Mouse (Mus musculus) forebrain, embryonic 10.5 days (tissue): ENCODE measurements at regions not wholly inside any gene's neighbourhood (a gene's known extent, or its start where the extent isn't known, plus 50 kb on each side); places are given as distances from the start of the nearest gene placed in this dataset.

ENCODE experiments used
- DNase-seq: peaks from one replicate; pipeline ENCODE4 v3.0.0-alpha.2; 2017; ENCODE audit warnings: low spot score; ENCODE audit errors: extremely low spot score
- H3K27ac ChIP-seq: fragments of 300-500 bp; sonication (generic); 2 replicates; pipeline ENCODE4 v1.5.1; 2016; ENCODE audit warnings: mild to moderate bottlenecking
- H3K27me3 ChIP-seq: fragments of 300-500 bp; sonication (generic); 2 replicates; pipeline ENCODE4 v1.6.1; 2016; ENCODE audit warnings: mild to moderate bottlenecking; ENCODE audit not compliant: poor library complexity, severe bottlenecking
- H3K36me3 ChIP-seq: fragments of 300-500 bp; sonication (generic); replicated peaks from 2 replicates; pipeline ENCODE4 v1.6.1; 2016; ENCODE audit warnings: mild to moderate bottlenecking, moderate library complexity
- H3K4me1 ChIP-seq: fragments of 300-500 bp; sonication (generic); 2 replicates; pipeline ENCODE4 v1.6.1; 2016
- H3K4me3 ChIP-seq: fragments of 300-500 bp; sonication (generic); 2 replicates; pipeline ENCODE4 v1.5.1; 2016; ENCODE audit warnings: mild to moderate bottlenecking, moderate library complexity
- H3K9me3 ChIP-seq: fragments of 300-500 bp; sonication (generic); 2 replicates; pipeline ENCODE4 v1.6.1; 2016; ENCODE audit warnings: mild to moderate bottlenecking, moderate library complexity
- WGBS: fragments of 180-500 bp; shearing (Covaris S2); methylation state at CpG from one replicate; pipeline ENCODE4 v1.1.7; 2016; 5-methylcytosine and 5-hydroxymethylcytosine counted together

DNA sequence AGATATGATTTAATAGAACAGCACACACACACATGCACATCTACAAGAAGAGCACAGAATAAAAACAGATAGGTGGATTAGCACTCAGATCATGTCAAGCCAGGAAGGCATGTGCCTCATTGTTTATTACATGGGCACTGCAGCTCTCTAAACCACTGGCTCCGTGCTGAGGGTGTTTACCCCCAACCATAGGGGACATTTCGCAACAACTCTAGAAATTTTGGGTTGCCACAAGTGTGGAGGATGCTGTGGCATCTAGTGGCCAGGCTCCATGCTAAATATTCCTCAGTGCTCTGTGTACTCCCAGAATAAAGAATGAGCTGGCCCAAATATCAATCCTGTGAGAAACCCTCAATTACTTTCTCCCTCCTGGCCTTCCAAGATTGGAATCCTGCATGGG is 85.8 kb upstream of the Cadm1 start:
- no peaks in the 10 kb centered on the region for H3K36me3 ChIP-seq
- no peak overlapping the region for H3K27ac ChIP-seq
- 86% methylated on average over 2 of the region's 2 CpGs for WGBS
- H3K4me1 ChIP-seq: peaks cover 24% of the 10 kb centered on the region
- H3K4me3 ChIP-seq: no peak overlapping the region
- peaks cover 40% of the 10 kb centered on the region for H3K27me3 ChIP-seq
- no peaks in the 10 kb centered on the region for H3K9me3 ChIP-seq
- no peak for DNase-seq

DNA sequence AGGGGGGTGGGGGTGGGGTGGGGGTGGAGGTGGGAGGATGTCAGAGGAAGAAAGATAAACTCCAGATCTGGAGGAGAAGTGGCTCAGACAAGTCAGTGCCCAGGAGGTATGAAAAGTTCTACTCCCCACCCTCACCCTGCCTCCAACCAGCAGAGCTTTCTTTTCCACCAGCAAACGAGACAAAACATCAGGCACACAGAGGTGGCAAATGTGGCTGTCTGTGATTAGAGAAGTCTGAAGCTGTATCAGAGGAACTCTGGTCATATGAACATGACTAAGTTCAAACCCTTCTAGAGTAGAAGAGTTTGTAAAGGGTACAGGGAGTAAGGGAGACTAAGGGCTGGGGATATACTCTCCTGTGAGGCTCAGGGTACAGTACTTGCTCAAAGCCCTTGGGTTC is 85.2 kb upstream of the Cadm1 start:
- Histone ChIP-seq H3K4me3 (no peak overlapping the region), H3K4me1 (peaks cover 19% of the 10 kb centered on the region), H3K27ac (no peak overlapping the region), H3K27me3 (peaks cover 34% of the 10 kb centered on the region), H3K9me3 (no peaks in the 10 kb centered on the region), H3K36me3 (no peaks in the 10 kb centered on the region)
- DNase-seq: no peak
- 37% methylated on average over 1 of the region's 1 CpGs for WGBS

DNA sequence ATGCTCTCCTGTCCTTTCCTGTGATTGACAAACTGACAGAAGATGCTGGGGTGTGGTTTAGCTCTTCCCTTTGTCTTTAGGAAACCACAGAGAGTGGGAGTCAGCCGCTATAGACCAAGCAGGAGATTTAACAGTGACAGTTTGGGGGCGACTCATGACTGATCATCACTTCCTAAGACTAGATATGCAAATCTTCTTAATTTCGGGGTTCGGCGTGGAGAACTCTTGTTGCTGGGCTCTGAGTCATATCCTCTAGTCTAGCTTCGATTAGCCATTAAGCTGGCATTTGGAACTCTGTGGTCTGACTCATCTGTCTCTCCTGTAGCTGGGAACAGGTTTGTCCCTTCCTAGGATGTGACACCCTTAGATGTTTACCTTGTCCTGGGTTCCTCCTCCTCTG is 84.6 kb upstream of the Cadm1 start:
- WGBS: 76% methylated on average over 6 of the region's 6 CpGs
- no peaks in the 10 kb centered on the region for H3K36me3 ChIP-seq
- H3K4me1 ChIP-seq: peaks cover 13% of the 10 kb centered on the region
- DNase-seq: no peak
- H3K27me3 ChIP-seq: peaks cover 28% of the 10 kb centered on the region
- no peaks in the 10 kb centered on the region for H3K9me3 ChIP-seq
- H3K27ac ChIP-seq: no peak overlapping the region
- no peak overlapping the region for H3K4me3 ChIP-seq

DNA sequence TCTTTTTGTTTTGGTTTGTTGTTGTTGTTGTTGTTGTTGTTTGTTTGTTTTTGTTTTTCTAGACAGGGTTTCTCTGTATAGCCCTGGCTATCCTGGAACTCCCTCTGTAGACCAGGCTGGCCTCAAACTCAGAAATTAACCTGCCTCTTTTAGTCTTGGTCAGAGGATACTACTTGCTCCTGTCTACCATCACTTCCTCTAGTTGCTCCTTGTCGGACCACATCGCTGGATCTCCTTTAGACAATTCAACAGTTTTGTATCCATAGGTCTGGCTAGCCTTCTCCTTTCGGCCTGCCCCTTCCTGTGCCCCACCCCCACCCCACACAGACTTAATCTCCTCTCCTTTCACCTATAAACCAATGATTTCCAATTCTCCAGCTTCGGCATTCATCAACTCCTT is 77.2 kb upstream of the Cadm1 start:
- H3K27ac ChIP-seq: no peak overlapping the region
- no peak for DNase-seq
- H3K4me1 ChIP-seq: no peaks in the 10 kb centered on the region
- no peak overlapping the region for H3K4me3 ChIP-seq
- no peaks in the 10 kb centered on the region for H3K9me3 ChIP-seq
- 82% methylated on average over 4 of the region's 4 CpGs for WGBS
- H3K36me3 ChIP-seq: no peaks in the 10 kb centered on the region
- 0 out of 2 replicates have a peak, but pooled peaks cover 2% of the 10 kb centered on the region for H3K27me3 ChIP-seq

DNA sequence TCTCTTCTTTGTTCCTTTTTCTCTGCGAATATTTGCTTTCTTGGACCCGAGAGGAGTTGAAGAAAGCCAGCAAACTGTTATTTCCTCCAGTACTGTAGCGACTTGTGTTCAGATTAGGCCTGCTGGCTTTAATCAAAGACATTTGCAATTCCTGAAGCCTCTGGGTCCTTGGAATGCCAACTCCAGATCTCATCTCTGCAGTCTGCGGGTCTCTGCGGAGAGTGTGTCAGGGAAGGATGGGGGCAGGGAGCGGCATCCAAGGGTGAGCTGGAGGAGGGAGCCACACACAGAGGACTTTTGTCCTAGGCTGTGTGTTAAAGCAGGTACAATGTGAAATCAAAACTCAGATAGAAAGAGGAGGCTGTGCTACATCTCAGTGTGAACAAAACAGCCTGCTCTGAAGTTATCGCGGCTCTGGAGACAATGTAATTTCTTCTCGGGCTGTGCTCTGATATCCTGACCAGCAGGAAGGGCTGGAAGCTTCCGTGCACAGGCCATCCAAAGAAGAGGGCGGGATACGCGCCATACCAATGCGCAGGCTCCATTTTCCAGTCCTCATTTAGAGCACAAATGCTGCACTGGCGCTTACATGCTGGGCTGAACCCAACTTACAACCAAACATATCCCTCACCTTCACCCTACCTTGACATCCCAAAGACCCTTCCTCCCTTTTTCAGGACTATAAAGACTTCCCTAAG is 71.1 kb upstream of the Cadm1 start:
- peaks cover 21% of the 10 kb centered on the region for H3K27me3 ChIP-seq
- H3K4me3 ChIP-seq: no peak overlapping the region
- no peak for DNase-seq
- peak overlapping the region; percentile 53; the same call in 1 of the 2 replicates for H3K27ac ChIP-seq
- no peaks in the 10 kb centered on the region for H3K9me3 ChIP-seq
- peaks cover 12% of the 10 kb centered on the region for H3K4me1 ChIP-seq
- no peaks in the 10 kb centered on the region for H3K36me3 ChIP-seq
- 51% methylated on average over 15 of the region's 15 CpGs for WGBS

DNA sequence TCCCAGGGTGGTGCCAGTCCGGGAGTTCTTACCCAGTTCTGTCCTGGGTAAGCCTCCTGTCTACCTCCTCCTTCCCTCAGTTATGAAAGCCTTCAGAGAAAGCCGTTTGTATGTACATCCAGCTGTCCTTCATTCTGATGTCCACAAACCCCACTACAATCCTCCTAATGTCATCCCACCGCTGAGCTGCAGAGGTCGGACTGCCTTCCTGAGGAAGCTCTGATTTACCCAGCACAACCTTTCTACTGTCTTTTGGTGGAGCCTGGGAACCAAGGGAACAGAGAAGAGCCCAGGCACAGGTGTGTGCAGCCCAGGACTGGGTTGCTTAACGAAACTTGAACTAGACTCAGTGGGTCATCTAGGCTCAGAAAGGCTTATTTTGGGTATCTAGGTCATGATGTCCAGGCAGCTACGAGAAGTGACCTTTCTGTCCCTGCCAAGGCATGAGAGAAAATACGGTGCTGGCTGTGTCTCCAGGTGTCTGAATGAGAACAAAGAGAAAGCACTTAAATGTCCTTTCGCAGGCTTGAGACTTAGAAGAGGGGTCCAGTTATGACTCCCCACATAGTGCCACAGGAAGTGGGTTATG is 70.4 kb upstream of the Cadm1 start:
- no peak overlapping the region for H3K4me3 ChIP-seq
- H3K4me1 ChIP-seq: peaks cover 12% of the 10 kb centered on the region
- H3K27me3 ChIP-seq: peaks cover 21% of the 10 kb centered on the region
- no peaks in the 10 kb centered on the region for H3K36me3 ChIP-seq
- 87% methylated on average over 8 of the region's 8 CpGs for WGBS
- peak overlapping the region; percentile 53; the same call in 1 of the 2 replicates for H3K27ac ChIP-seq
- no peak for DNase-seq
- no peaks in the 10 kb centered on the region for H3K9me3 ChIP-seq

DNA sequence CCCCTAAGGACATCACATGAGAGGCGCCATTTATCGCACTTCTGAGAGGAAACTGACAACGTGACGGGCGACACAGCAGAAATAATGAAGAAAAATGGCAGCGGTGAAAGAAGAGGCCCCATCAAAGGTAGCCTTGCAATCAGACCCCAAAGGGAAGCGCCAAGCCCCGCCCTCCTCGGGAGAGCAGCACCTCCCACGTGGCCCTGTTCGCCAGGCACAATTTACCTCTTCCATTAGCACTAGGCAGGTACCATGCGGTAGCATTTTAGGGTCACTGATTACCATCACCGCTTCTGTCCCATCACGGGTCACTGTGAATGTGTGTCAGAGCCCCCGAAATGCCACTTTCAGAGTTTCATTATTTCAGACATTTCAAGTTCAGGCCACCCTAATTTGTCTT is 69.7 kb upstream of the Cadm1 start:
- H3K4me1 ChIP-seq: peaks cover 12% of the 10 kb centered on the region
- 85% methylated on average over 15 of the region's 15 CpGs for WGBS
- H3K9me3 ChIP-seq: no peaks in the 10 kb centered on the region
- H3K4me3 ChIP-seq: no peak overlapping the region
- peaks cover 21% of the 10 kb centered on the region for H3K27me3 ChIP-seq
- H3K27ac ChIP-seq: no peak overlapping the region
- DNase-seq: no peak
- no peaks in the 10 kb centered on the region for H3K36me3 ChIP-seq

DNA sequence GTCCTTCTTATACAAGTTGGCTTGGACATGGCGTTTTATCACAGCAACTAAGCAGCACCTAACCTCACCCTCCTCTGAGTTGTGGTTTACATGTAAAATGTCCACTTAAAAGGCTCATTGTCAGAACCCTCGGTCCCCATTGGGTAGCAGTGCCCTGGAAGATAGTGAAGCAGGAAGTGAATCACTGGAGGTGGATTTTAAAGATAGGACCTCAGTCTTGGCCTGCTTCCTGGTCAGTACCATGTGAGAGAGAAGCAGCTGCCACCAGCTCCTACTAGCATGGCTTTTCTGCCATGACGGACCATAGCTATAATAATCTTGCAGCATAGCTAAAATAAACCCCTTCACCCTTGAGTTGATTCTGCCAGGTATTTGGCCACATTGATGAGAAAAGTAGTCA is 68.1 kb upstream of the Cadm1 start:
- WGBS: 88% methylated on average over 3 of the region's 3 CpGs
- H3K27me3 ChIP-seq: peaks cover 21% of the 10 kb centered on the region
- no peak overlapping the region for H3K27ac ChIP-seq
- no peaks in the 10 kb centered on the region for H3K36me3 ChIP-seq
- H3K9me3 ChIP-seq: no peaks in the 10 kb centered on the region
- DNase-seq: no peak
- peaks cover 12% of the 10 kb centered on the region for H3K4me1 ChIP-seq
- no peak overlapping the region for H3K4me3 ChIP-seq

DNA sequence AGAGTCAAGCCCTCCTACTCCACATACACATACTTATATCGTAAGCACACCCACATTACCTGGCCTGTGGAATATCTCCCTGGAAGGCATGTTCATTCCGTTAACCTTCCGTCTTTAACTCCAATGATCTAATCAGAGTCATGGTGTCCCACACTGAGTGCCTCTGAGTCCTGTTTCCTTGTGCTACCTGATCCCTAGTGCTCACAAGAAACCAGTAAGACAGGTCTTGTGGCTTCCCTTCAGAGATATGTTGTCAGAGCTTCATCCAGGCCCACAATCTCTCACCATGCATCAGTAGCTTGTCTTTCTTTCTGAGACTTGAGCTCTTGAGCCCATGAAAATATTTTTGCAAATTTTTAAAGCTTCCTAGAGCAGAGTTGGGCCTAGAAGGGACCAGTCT is 63.2 kb upstream of the Cadm1 start:
- no peaks in the 10 kb centered on the region for H3K9me3 ChIP-seq
- no peaks in the 10 kb centered on the region for H3K36me3 ChIP-seq
- no peak for DNase-seq
- H3K27me3 ChIP-seq: no peaks in the 10 kb centered on the region
- 88% methylated on average over 3 of the region's 3 CpGs for WGBS
- H3K4me3 ChIP-seq: no peak overlapping the region
- no peak overlapping the region for H3K27ac ChIP-seq
- H3K4me1 ChIP-seq: peaks cover 8% of the 10 kb centered on the region

DNA sequence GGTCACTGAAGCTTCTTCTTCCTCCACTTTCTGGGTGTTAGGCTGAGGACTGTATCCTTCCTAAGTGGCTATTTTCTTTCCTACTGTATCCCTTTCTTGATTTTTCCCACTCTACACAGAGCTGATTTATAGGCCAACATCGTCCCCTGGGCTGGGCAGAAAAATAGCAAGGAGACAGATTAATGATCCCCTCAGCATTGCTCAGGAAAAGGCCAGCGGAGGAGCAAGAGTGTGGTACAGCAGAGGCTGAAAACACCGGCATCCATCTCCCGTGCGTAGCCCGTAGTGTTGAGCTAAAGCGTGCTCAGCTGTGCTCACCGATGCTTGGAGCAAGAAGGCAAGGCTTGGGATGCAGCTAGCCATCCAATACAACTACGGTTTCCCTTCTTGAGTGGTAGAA is 62.2 kb upstream of the Cadm1 start:
- H3K27ac ChIP-seq: no peak overlapping the region
- 94% methylated on average over 9 of the region's 9 CpGs for WGBS
- no peak for DNase-seq

DNA sequence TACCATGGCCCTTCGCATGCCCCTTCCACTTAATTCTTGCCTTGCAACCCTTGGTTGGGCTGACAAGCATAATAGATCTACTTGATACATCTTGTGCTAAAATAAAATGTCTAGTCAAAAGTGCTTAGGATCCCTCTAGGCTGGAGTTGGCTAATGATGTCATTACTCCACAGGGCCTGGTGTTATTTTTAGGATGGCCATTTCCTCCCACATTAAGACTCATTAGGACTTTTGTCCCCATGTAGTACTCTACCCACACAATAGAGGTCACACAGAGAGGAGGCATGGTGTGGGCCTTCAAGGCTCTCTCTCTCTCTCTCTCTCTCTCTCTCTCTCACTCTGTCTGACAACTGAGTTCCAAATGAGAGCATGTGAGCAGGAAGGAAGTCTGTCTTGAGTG is 60.4 kb upstream of the Cadm1 start:
- Histone ChIP-seq H3K27me3 (no peaks in the 10 kb centered on the region), H3K36me3 (no peaks in the 10 kb centered on the region), H3K4me1 (peaks cover 13% of the 10 kb centered on the region), H3K4me3 (no peak overlapping the region), H3K9me3 (no peaks in the 10 kb centered on the region), H3K27ac (no peak overlapping the region)
- no peak for DNase-seq
- WGBS: 88% methylated on average over 1 of the region's 1 CpGs

More for the DNA sequence above, 62.2 kb upstream of the Cadm1 start:
- Histone ChIP-seq H3K4me1 (peaks cover 13% of the 10 kb centered on the region), H3K27me3 (no peaks in the 10 kb centered on the region), H3K36me3 (no peaks in the 10 kb centered on the region), H3K4me3 (no peak overlapping the region), H3K9me3 (no peaks in the 10 kb centered on the region)

DNA sequence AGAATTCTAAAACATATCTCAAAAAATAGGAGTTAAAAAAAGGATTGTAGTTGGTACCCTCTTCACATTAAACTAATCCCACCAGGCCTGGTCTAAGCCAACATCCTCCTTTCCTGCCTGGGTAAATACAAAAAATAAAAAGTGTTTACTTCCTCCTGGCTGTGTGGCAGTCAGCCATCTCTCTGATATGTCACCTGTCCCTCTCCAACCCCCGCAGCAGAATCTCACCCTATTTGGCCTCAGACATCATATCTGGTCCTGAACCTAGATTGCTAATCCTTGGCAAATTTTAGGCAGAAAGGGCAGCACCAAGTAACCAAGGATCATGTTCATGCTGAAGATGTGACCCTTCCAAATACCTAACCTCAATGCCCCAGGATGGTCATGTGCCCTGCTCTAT is 59.2 kb upstream of the Cadm1 start:
- H3K4me3 ChIP-seq: no peak overlapping the region
- no peak overlapping the region for H3K27ac ChIP-seq
- H3K9me3 ChIP-seq: no peaks in the 10 kb centered on the region
- peaks cover 18% of the 10 kb centered on the region for H3K4me1 ChIP-seq
- H3K36me3 ChIP-seq: no peaks in the 10 kb centered on the region
- no peak for DNase-seq
- no peaks in the 10 kb centered on the region for H3K27me3 ChIP-seq
- WGBS: 93% methylated on average over 1 of the region's 1 CpGs

DNA sequence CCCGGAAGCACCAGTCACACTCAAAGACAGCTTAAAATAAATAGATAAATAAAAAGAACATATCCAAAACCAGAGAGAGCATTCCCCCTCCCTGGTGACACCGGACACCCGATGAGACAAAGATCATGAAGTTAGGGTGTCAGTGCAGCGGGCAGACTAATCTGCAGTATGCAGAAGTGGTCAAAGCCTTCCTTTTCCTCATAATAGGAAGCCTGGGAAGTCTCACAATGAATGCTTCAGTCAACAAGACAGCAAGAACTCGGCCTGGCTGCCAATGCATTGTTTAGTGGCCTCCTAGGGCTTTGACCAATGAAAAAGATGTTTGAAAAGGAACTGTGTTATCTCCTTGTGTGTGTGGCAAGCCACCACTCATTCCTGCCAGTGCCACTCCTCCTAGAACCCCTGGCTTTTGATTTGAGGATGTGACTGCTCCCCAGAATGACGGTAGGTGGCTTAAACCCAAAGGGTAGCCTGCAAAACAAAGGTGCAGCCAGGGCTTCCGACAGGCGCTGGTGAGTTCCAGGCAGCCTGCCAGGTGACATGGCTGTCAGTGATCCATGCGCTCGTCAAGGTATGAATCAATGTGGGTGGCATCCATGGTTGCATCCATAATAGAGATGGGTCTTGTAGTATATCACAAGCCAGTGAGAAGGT is 58.1 kb upstream of the Cadm1 start:
- H3K4me1 ChIP-seq: peaks cover 18% of the 10 kb centered on the region
- H3K27ac ChIP-seq: no peak overlapping the region
- no peaks in the 10 kb centered on the region for H3K36me3 ChIP-seq
- H3K4me3 ChIP-seq: no peak overlapping the region
- no peak for DNase-seq
- H3K9me3 ChIP-seq: no peaks in the 10 kb centered on the region
- WGBS: 44% methylated on average over 10 of the region's 10 CpGs
- no peaks in the 10 kb centered on the region for H3K27me3 ChIP-seq
